Mouse (Mus musculus) c-Kit-positive CD71-positive TER-119-negative erythroid progenitor cells, embryonic 14.5 days (primary cell): ENCODE results near the gene Bcl2l12.
"Not testable (repeated sequence)": the region's sequence is repeated elsewhere in the genome, so short reads cannot be mapped to it uniquely, and the experiment has no call there.

Source experiments
- DNase-seq: peaks from one replicate; pipeline ENCODE4 v3.0.0-alpha.2; 2013; ENCODE audit warnings: low read depth

Bcl2l12 gene

GRCm38 (mm10) chr7:44998501-44998955, at the start of gene Bcl2l12:
Bcl2l12 (minus strand) TSS chr7:44998712.
- DNase-seq = no peak

GRCm38 (mm10) chr7:45047491-45047890, 49.0 kb upstream of the Bcl2l12 start:
- no peak for DNase-seq

- DNase-seq = no peak
These were observed 48.4 kb upstream of the Bcl2l12 start for GRCm38 (mm10) chr7:45046853-45047350.

- no peak for DNase-seq
These were observed 47.2 kb upstream of the Bcl2l12 start for GRCm38 (mm10) chr7:45045741-45046140.

DNA sequence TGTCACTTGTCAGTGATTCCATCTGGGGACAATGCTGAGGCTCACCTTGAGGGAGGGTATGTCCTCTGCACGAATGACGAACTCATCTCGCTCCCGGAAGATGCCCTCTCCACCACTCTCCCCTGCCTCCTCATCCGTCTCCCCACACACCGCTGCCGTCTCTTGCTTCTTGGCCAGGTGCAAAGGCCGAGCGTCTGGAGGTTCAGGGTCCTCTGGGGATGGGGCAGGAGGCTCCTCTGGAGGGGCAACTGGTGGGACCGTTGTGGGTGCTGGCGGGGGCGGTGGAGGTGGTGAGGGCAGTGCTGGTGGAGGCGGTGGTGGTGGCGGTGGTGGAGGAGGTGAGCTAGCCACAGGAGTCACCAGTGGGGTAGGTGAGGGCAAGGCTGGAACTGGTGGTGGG, 44.8 kb upstream of the Bcl2l12 start:
- DNase-seq = no peak

DNA sequence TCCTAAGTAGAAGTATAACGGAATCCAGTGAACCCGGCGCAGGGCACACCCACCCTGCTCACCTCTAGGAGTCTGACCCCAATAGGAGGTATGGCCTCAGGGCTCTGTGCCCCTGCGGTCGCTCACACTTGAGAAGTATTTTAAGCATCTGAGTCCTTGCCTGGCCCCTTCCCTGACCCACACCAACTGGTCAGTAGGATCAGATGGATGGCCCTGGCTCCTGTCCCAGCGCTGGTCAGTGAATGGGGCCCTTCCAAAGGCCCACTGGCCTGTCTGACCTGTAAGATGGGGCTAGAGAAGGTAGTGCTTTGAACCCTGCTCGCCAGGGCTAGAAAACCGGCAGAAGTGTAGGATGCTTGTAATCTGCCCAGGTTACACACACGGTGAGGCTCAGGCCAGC, 42.3 kb upstream of the Bcl2l12 start:
- DNase-seq = no peak

- no peak for DNase-seq
These were observed 39.9 kb upstream of the Bcl2l12 start for GRCm38 (mm10) chr7:45038411-45038810.

GRCm38 (mm10) chr7:45037720-45038361, 39.3 kb upstream of the Bcl2l12 start:
- DNase-seq = peak; percentile 61

- no peak for DNase-seq
These were observed 38.2 kb upstream of the Bcl2l12 start for GRCm38 (mm10) chr7:45036702-45037101.

GRCm38 (mm10) chr7:45035631-45036030, 37.1 kb upstream of the Bcl2l12 start:
- no peak for DNase-seq

GRCm38 (mm10) chr7:45033722-45034359, 35.3 kb upstream of the Bcl2l12 start:
- no peak for DNase-seq

- no peak for DNase-seq
These were observed 32.3 kb upstream of the Bcl2l12 start for GRCm38 (mm10) chr7:45030857-45031256.

DNA sequence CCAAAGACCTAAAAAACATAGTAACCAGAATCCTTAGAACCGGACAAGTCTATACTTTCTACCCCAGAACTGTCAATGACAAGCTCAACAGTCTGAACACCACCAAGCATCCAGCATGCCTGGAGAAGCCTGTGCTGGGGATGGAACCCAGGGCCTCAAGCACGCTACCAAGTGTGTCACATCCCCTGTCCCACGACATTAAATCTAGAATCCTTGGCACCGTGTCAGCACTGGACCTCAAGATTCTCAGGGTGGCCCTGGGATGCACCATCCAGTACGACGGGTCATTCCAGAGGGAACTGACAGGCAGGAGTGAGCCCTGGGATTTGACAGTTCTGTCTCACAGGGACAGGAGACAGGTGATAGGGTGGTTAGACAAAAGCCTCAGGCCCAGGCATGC, 31.5 kb upstream of the Bcl2l12 start:
- DNase-seq = no peak

DNA sequence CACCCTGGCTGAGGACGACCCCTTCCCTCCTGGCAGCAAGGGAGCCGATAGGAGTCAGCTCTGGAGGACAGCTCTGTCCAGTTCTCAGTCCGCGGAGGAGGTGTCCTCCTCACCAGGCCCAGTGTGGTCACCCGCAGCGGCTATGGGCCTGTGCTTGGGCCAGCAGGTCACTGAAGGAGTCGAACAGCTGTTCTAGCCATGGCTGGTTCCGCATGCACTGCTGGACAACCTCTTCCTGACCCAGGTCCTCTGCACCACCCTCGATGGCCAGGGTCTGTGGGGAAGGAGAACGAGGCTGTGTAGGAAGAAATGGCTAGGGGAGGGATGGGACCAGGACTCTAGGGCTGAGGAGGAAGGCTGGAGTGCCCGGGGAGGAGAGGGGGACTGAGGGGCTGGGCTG, 29.8 kb upstream of the Bcl2l12 start:
- DNase-seq = no peak

GRCm38 (mm10) chr7:45027761-45028160, 29.2 kb upstream of the Bcl2l12 start:
- DNase-seq = no peak

DNA sequence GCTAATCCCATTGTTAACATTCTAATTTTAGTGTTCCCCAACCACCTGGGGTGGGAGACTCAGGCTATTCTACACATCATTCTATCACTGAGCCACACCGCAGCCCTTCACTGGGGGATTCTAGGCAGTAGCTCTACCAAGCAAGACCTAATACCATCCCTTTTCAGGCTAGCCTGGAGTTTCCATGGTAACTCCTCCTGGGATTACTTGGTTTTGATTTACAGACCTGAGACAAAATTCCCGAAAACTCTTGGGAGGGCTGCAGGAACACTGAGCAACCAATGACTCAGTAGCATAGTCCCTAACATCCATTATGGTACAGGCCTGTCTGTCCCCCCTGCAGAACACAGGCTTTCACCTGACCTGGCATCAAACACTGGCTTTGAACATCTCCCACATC, 27.7 kb upstream of the Bcl2l12 start:
- no peak for DNase-seq

DNA sequence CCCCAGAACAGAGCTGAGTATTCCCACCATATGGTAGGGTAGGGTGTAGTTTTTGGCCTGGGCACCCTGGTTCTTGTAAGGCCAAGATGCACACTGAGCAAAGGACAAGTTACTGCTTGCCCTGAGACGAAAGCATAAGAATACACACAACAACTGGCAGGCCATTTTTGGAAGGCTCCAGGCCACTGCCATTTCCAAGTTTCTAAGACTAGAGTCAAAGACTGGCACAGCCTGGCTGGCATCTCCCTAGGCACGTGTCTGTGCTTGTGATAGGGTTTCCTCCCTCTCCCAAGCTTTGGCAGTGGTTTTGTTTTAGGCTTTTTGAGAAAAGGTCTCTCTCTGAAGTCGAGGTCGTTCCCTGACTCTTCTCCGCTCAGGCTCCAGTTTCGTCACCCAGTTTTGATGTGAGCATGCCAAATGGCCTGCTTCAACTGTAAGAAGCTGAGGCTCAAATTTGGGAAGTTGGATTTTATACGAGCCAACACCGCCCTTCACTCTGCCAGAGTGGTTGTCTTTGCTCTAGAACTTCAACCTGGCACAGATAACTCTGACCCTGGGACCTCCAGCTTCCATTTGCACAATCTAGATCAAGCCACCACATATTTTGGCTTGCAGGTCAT, 27.2 kb upstream of the Bcl2l12 start:
- no peak for DNase-seq

GRCm38 (mm10) chr7:45024281-45025248, 26.1 kb upstream of the Bcl2l12 start:
- no peak for DNase-seq

GRCm38 (mm10) chr7:45023711-45024110, 25.2 kb upstream of the Bcl2l12 start:
- DNase-seq = not testable (repeated sequence)

GRCm38 (mm10) chr7:45020225-45020624, 21.7 kb upstream of the Bcl2l12 start:
- DNase-seq = no peak

- DNase-seq = no peak
These were observed 20.6 kb upstream of the Bcl2l12 start for GRCm38 (mm10) chr7:45019031-45019571.
